Mouse (Mus musculus) lung, postnatal 25 days (tissue): Measurements from ENCODE around the gene Vgll4.
A peak's percentile ranks its signal among the peaks of the same experiment; 100 is the strongest.
"Not testable (repeated sequence)": the region's sequence is repeated elsewhere in the genome, so short reads cannot be mapped to it uniquely, and the experiment has no call there.

Experiments
- DNase-seq: peaks from one replicate; pipeline ENCODE4 v3.0.0; 2022; ENCODE audit warnings: low spot score

Gene Vgll4

DNA sequence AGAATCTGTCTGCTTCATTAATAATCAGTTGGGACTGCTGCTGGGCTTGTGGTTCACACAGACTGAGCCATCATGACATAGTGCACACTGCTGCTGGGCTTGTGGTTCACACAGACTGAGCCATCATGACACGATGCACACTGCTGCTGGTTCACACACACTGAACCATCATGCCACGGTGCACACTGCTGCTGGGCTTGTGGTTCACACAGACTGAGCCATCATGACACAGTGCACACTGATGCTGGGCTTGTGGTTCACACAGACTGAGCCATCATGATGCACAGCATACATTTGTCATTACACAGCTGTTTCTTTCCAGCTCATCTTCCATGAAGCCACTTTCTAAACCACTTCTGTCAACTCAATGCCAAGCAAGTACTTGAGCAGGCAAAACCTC is 30.1 kb downstream of the Vgll4 start:
- no peak for DNase-seq

GRCm38 (mm10) chr6:114936941-114937313 is 32.9 kb downstream of the Vgll4 start:
- no peak for DNase-seq

DNA sequence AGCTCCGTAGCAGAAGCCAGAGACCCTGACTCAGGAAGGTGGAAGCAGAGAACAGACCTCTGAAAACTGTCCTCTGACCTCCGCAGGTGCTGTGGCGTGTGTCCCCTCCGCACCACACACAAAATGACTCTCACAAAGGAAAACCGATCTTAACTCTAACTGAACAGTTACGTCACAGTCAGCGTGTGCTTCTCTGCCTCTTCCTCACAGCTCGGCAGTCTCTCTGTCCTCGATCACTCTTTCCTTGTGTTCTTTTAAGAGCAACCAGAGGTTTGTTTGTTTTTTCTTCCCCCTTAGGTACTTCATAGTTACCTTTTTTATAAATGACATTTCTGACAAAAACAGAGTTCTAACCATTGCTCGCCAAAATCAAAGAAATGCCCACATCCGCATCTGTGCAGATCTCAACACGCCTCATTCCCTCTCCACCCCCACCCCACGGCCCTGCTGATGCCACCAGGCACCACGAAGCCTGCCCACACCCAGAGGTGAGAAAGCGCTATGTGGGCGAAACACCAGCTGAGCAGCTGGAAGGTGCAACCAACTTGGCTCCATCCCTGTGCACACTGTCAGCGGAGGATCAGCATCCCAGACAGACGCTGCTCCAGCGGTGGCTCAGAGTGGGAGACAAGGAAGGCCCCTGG is 33.4 kb downstream of the Vgll4 start:
- DNase-seq, result no peak

DNA sequence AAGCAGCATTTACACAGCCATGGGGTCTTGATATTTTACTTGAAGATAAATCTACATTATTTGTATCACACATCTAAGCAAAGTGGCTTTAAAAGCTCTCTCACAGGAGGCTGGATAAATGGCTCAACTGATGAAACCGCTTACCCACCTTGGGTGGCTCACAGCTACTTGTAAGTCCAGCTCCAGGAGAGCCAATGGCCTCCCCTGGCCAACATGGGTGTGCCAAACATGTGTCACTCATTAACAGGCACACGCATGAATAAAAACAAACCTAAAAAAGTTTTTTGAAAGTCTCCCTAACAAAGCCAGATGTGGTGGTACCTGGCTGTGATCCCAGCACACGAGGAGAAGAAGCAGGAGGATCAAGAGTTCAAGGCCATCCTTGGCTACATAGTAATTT is 34.4 kb downstream of the Vgll4 start:
- no peak for DNase-seq

- no peak for DNase-seq
These were observed 35.7 kb downstream of the Vgll4 start for GRCm38 (mm10) chr6:114934045-114934444.

GRCm38 (mm10) chr6:114932991-114933392 is 36.8 kb downstream of the Vgll4 start:
- DNase-seq, result no peak

- no peak for DNase-seq
These were observed 37.7 kb downstream of the Vgll4 start for GRCm38 (mm10) chr6:114932116-114932500.

- DNase-seq, result no peak
These were observed 38.3 kb downstream of the Vgll4 start for GRCm38 (mm10) chr6:114931212-114932115.

DNA sequence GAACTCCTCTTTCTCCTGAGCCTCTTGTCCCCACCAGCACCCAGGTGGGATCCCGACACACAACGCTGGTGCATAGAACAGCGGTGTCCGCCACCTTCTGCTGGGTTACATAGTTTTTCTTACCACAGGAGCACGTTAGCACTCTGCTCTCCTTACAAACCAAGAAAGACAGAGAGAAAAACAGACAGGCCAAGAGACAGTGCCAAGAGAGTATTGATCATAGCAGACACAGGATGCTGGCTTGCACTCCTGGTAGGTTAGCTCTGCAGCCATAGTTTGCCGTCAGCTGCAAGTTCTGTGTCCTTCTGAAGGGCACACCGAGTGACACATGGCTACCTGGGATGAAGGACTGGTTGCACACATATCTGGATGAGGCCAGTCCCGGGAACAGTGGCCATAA is 39.1 kb downstream of the Vgll4 start:
- no peak for DNase-seq

GRCm38 (mm10) chr6:114930038-114930591 is 39.7 kb downstream of the Vgll4 start:
- DNase-seq, result peak; percentile 81

GRCm38 (mm10) chr6:114929346-114929745 is 40.4 kb downstream of the Vgll4 start:
- DNase-seq, result no peak

DNA sequence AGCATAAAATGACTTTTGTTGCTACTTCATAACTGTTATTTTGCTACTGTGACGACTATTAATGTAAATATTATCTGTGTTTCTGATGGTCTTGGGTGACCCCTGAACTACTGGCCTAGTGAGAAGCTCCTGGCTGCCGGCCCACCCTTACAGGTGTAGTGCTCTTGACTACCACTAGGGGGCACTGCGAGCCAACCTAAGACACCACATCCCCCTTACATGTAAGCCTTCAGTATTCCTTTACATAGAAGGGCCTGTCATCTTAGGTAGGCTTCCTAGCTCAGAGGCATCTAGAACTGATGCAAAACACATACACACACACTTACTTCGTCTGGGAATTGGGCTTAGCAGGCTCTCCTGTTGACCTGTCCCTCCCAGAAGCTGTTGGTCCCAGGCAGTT is 41.3 kb downstream of the Vgll4 start:
- DNase-seq, result peak; percentile 78

DNA sequence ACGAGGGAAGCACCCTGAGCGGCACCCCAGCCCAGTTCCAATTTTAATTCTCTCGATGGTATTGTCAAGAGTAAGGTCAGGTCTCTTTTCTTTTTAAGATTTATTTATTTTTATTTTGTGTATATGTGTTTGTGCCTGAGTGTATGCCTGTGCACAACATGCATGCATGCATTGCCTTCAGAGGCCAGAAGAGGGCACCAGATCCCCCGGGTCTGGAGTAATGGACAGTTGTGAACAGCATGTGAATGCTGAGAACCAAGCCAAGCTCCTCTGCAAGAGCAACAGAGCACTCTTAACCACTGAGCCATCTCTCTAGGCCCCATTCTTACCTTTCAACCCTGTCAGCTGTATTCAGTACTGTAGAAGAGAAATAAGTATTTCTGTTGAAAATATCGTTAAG is 42.4 kb downstream of the Vgll4 start:
- no peak for DNase-seq

- DNase-seq, result peak; percentile 67
These were observed 43.2 kb downstream of the Vgll4 start for GRCm38 (mm10) chr6:114926369-114927157.

- DNase-seq, result no peak
These were observed 44.6 kb downstream of the Vgll4 start for GRCm38 (mm10) chr6:114925196-114925595.

DNA sequence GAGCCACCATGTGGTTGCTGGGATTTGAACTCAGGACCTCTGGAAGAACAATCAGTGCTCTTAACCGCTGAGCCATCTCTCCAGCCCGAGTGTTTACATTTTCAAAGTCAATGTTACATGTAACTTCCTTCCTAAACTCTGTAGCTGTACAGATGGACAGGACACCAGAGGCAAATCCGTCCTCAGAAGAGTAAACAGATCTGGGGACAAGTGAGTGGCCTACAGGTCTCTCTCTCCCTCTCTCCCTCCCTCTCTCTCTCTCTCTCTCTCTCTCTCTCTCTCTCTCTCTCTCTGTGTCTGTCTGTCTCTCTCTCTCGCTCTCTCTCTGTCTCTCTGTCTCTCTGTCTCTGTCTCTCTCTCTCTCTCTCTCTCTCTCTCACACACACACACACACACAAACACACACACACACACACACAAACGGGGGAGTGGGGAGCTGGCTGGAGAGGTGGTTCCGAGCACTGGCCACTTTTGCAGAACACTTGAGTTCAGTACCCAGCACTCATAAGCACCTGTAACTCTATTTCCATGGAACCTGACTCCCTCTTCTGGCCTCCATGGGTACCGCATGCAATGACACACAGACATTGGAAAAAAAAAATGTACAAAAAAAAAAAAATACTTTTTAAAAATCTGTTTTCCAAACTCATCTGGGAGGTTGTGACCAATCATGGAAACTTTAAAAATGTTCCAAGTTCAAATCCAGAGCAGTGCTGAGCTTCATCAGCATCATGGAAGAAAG is 47.3 kb downstream of the Vgll4 start:
- DNase-seq, result not testable (repeated sequence)

- peak; percentile 94 for DNase-seq
These were observed 48.0 kb downstream of the Vgll4 start for GRCm38 (mm10) chr6:114921632-114922354.

DNA sequence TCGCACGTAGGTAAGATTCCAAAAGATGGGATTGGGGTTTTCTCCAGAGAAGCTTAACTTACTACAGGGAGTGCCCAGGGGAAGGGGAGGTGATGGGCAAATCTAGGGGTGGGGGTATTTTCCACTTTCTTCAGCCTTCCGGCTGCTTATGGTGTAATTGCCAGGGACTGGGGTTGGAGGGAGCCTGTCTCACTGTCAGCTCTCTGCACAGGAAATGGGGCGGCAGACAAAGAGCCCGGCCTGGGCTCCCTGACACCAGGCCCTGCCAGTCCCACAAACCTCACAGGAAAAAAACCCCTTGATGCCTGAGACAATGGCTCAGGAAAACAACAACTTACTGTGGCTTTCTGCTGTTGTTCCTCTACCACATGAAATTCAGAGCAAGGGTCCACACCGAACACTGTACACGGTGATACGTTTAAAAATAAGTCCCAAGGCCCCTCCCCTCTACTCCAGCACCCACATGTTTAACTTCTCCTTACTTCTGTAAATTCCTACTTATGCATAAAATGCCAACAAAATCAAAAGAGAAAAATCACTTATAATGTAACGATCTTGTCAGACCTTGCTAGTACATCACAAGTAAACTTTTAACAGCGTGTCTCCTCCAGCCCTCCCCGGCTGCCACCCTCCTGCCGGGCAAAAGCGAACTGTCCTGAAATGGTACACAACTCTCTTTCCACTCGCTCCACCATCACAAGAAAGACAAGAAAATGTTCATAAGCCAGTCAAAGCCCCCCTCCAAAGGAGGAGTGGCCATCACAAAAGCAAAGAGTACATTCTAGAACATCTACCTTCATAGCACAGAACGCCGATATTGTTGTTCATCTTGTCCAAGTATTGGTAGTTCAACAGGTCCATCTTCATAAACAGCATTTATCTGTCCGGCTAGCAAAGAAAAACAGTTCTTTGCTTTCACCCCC is 49.0 kb downstream of the Vgll4 start:
- peak; percentile 64 for DNase-seq

GRCm38 (mm10) chr6:114919670-114920313 is 50.0 kb downstream of the Vgll4 start:
- peak; percentile 43 for DNase-seq
